Mouse (Mus musculus) MEL (cell line): ENCODE results near the gene Itga9. TPM values are rescaled to one million over a fixed set of nuclear protein-coding genes. Genes with fewer than 3 reads are reported as not detected.

Experiments
- DNase-seq: peaks from one replicate; pipeline ENCODE4 v3.0.0; 2011; ENCODE audit warnings: low read depth, low spot score
- H3K27ac ChIP-seq: 2 replicates; pipeline ENCODE4 v1.5.1; 2012; ENCODE audit warnings: low read depth, mild to moderate bottlenecking, control low read depth, low read length, moderate library complexity; ENCODE audit not compliant: control insufficient read depth
- H3K27me3 ChIP-seq, 2 experiments: fragments of 150-350 bp in 1 of 2; sonication (generic) in 1 of 2; 2 replicates each; pipeline ENCODE4 v1.6.1; 2012; ENCODE audit warnings: low read length in 2 of 2, mild to moderate bottlenecking in 2 of 2, improper control_type of control experiment in 1 of 2, moderate library complexity in 1 of 2; ENCODE audit not compliant: insufficient read depth in 2 of 2, control insufficient read depth in 1 of 2
- H3K36me3 ChIP-seq, 2 experiments: 2 replicates each; pipeline ENCODE4 v1.6.1; 2012 to 2014; ENCODE audit warnings: low read length in 2 of 2, improper control_type of control experiment in 1 of 2, inconsistent platforms in 1 of 2, mild to moderate bottlenecking in 1 of 2; ENCODE audit not compliant: insufficient read depth in 2 of 2, control insufficient read depth in 1 of 2
- H3K4me1 ChIP-seq, 2 experiments: fragments of 150-350 bp in 1 of 2; sonication (generic) in 1 of 2; 2 replicates each; pipeline ENCODE4 v1.6.1; 2012; ENCODE audit warnings: low read length in 2 of 2, improper control_type of control experiment in 1 of 2, mild to moderate bottlenecking in 1 of 2; ENCODE audit not compliant: insufficient read depth in 2 of 2, control insufficient read depth in 1 of 2
- H3K4me3 ChIP-seq, 2 experiments: fragments of 150-350 bp in 1 of 2; sonication (generic) in 1 of 2; 2 replicates each; pipeline ENCODE4 v1.5.1; 2012; ENCODE audit warnings: low read depth in 2 of 2, low read length in 2 of 2, mild to moderate bottlenecking in 2 of 2, moderate library complexity in 2 of 2, control low read depth in 1 of 2, improper control_type of control experiment in 1 of 2; ENCODE audit not compliant: control insufficient read depth in 1 of 2, insufficient read depth in 1 of 2
- H3K79me2 ChIP-seq: 2 replicates; pipeline ENCODE4 v1.6.1; 2012; ENCODE audit warnings: mild to moderate bottlenecking, low read length, moderate library complexity; ENCODE audit not compliant: control insufficient read depth, poor library complexity, insufficient read depth
- H3K9ac ChIP-seq: 2 replicates; pipeline ENCODE4 v1.6.1; 2012; ENCODE audit warnings: low read depth, mild to moderate bottlenecking, control low read depth, low read length, moderate library complexity; ENCODE audit not compliant: control insufficient read depth, poor library complexity, severe bottlenecking
- H3K9me3 ChIP-seq: fragments of 150-350 bp; sonication (generic); replicated peaks from 2 replicates; pipeline ENCODE4 v1.6.1; 2012; ENCODE audit warnings: mild to moderate bottlenecking, low read length, improper control_type of control experiment, moderate library complexity; ENCODE audit not compliant: insufficient read depth
- BHLHE40 ChIP-seq: IDR thresholded peaks from 2 replicates; pipeline ENCODE4 v1.6.1; 2012; ENCODE audit warnings: low read depth, mild to moderate bottlenecking, inconsistent platforms, low read length, improper control_type of control experiment, borderline replicate concordance
- CHD1 ChIP-seq: IDR thresholded peaks from 2 replicates; pipeline ENCODE4 v1.6.1; 2012; ENCODE audit warnings: low read depth, mild to moderate bottlenecking, inconsistent platforms, low read length, improper control_type of control experiment
- CHD2 ChIP-seq: IDR thresholded peaks from 2 replicates; pipeline ENCODE4 v1.6.1; 2011; ENCODE audit warnings: low read length, improper control_type of control experiment
- EP300 ChIP-seq, 2 experiments: IDR thresholded peaks; 2 replicates each; pipeline ENCODE4 v1.6.1; 2011; ENCODE audit warnings: improper control_type of control experiment in 2 of 2, low read length in 2 of 2, low read depth in 1 of 2, mild to moderate bottlenecking in 1 of 2
- ETS1 ChIP-seq: IDR thresholded peaks from 2 replicates; pipeline ENCODE4 v1.6.1; 2012; ENCODE audit warnings: low read depth, mild to moderate bottlenecking, inconsistent platforms, low read length, improper control_type of control experiment, moderate library complexity
- GABPA ChIP-seq: IDR thresholded peaks from 2 replicates; pipeline ENCODE4 v1.6.1; 2012; ENCODE audit warnings: low read depth, mild to moderate bottlenecking, inconsistent platforms, low read length, improper control_type of control experiment, moderate library complexity
- GATA1 ChIP-seq: IDR thresholded peaks from 2 replicates; pipeline ENCODE4 v1.6.1; 2011; ENCODE audit warnings: low read depth, low read length, improper control_type of control experiment
- JUND ChIP-seq: IDR thresholded peaks from 2 replicates; pipeline ENCODE4 v1.6.1; 2011; ENCODE audit warnings: low read depth, mild to moderate bottlenecking, improper control_type of control experiment, low read length
- MAZ ChIP-seq: IDR thresholded peaks from 2 replicates; pipeline ENCODE4 v1.6.1; 2012; ENCODE audit warnings: low read depth, mild to moderate bottlenecking, inconsistent platforms, low read length, improper control_type of control experiment
- MXI1 ChIP-seq: IDR thresholded peaks from 2 replicates; pipeline ENCODE4 v1.6.1; 2011; ENCODE audit warnings: mild to moderate bottlenecking, low read depth, low read length, improper control_type of control experiment
- MYB ChIP-seq: IDR thresholded peaks from 2 replicates; pipeline ENCODE4 v1.6.1; 2011; ENCODE audit warnings: mild to moderate bottlenecking, low read depth, low read length, improper control_type of control experiment
- POLR2AphosphoS2 ChIP-seq: IDR thresholded peaks from 2 replicates; pipeline ENCODE4 v1.6.1; 2011; ENCODE audit warnings: low read length, improper control_type of control experiment
- POLR2AphosphoS5 ChIP-seq: IDR thresholded peaks from 2 replicates; pipeline ENCODE4 v1.6.1; 2012; ENCODE audit warnings: low read depth, borderline replicate concordance, mild to moderate bottlenecking, inconsistent platforms, low read length, moderate library complexity, mixed read lengths
- SIN3A ChIP-seq: IDR thresholded peaks from 2 replicates; pipeline ENCODE4 v1.6.1; 2012; ENCODE audit warnings: low read length, improper control_type of control experiment, inconsistent platforms
- SMC3 ChIP-seq: IDR thresholded peaks from 2 replicates; pipeline ENCODE4 v1.6.1; 2011; ENCODE audit warnings: low read depth, low read length, improper control_type of control experiment
- UBTF ChIP-seq: IDR thresholded peaks from 2 replicates; pipeline ENCODE4 v1.6.1; 2012; ENCODE audit warnings: low read depth, mild to moderate bottlenecking, inconsistent platforms, low read length, improper control_type of control experiment, moderate library complexity, borderline replicate concordance; ENCODE audit not compliant: insufficient read depth
- USF1 ChIP-seq: IDR thresholded peaks from 2 replicates; pipeline ENCODE4 v1.6.1; 2014; ENCODE audit warnings: low read depth, mild to moderate bottlenecking, inconsistent platforms, low read length, improper control_type of control experiment, moderate library complexity
- USF2 ChIP-seq, 2 experiments: IDR thresholded peaks; 2 replicates each; pipeline ENCODE4 v1.6.1; 2011 to 2012; ENCODE audit warnings: improper control_type of control experiment in 2 of 2, low read length in 2 of 2, borderline replicate concordance in 1 of 2, inconsistent platforms in 1 of 2, low read depth in 1 of 2, mild to moderate bottlenecking in 1 of 2; ENCODE audit not compliant: insufficient read depth in 1 of 2
- polyA plus RNA-seq, 2 experiments: library from polyadenylated mRNA; stranded (reverse) in 1 of 2; unstranded in 1 of 2; fragments of >175 nt in 1 of 2; fragments of >200 nt in 1 of 2; gene quantifications; 2 replicates each; pipeline versions ENCODE4 v1.2.1 to v1.2.4; 2012; ENCODE audit warnings: low replicate concordance in 2 of 2, low read depth in 1 of 2; ENCODE audit not compliant: insufficient read length in 2 of 2, insufficient read depth in 1 of 2, missing spikeins in 1 of 2
- total RNA-seq: library from RNA; depleted of rRNA; stranded (reverse); fragments of 300-350 nt; gene quantifications from 2 replicates; pipeline ENCODE4 v1.2.3, GENCODE M21; 2012

Gene Itga9
- total and polyA plus RNA-seq, 3 experiments: 0.19 to 0.21 TPM; not detected in 1

GRCm38 (mm10) chr9:118822186-118822555, 215.7 kb downstream of the Itga9 start:
- H3K9ac ChIP-seq: no peak overlapping the region
- H3K27ac ChIP-seq: no peak overlapping the region
- peaks cover 1 to 3% of the 10 kb centered on the region in 2 experiments; a peak in 3 of 4 replicates for H3K27me3 ChIP-seq
- H3K9me3 ChIP-seq: no peaks in the 10 kb centered on the region
- no peak for DNase-seq
- no peak overlapping the region for H3K4me3 ChIP-seq
- TF ChIP-seq JUND: no peak
- no peak for TF ChIP-seq USF1
- 0 out of 4 replicates have a peak, but pooled peaks cover 0 to 4% of the 10 kb centered on the region in 2 experiments for H3K4me1 ChIP-seq
- H3K36me3 ChIP-seq: no peaks in the 10 kb centered on the region
- no peaks in the 10 kb centered on the region for H3K79me2 ChIP-seq

GRCm38 (mm10) chr9:118822581-118822980, 216.1 kb downstream of the Itga9 start:
- no peak overlapping the region for H3K4me3 ChIP-seq
- no peak overlapping the region for H3K9ac ChIP-seq
- H3K79me2 ChIP-seq: no peaks in the 10 kb centered on the region
- no peaks in the 10 kb centered on the region for H3K9me3 ChIP-seq
- TF ChIP-seq EP300 (IDR thresholded peaks at IDR 0.05; ENCODE audit: low read depth in 1 of 2, low read length in 2 of 2) (no peak), GABPA (no peak), POLR2AphosphoS2 (no peak), ETS1 (no peak), BHLHE40 (no peak), MYB (no peak), CHD1 (no peak)
- 0 out of 4 replicates have a peak, but pooled peaks cover 0 to 4% of the 10 kb centered on the region in 2 experiments for H3K4me1 ChIP-seq
- no peaks in the 10 kb centered on the region for H3K36me3 ChIP-seq
- peaks cover 1 to 3% of the 10 kb centered on the region in 2 experiments; a peak in 3 of 4 replicates for H3K27me3 ChIP-seq
- DNase-seq: no peak
- H3K27ac ChIP-seq: no peak overlapping the region

DNA sequence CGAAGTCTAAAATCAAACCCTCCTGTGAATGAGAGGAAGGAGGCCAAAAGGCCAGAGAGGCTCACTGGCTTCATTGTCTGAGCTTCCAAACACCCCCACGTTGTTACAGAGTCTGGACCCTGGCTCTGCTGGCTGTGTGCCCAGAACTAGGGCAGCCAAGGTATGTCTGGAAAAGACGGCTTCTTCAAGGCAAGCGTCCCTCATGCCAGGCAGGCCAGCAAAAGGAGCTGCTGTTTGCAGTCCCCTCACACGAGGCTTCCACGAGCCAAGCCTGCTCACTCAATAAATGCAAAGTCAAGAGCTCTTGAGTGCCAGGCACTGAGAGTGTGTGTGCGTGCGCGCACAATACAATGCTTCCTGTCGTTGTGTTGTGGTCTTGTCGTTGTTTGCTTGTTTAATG, 224.6 kb downstream of the Itga9 start:
- no peak overlapping the region for H3K9ac ChIP-seq
- no peak for DNase-seq
- H3K79me2 ChIP-seq: no peaks in the 10 kb centered on the region

More for the DNA sequence above, 224.6 kb downstream of the Itga9 start:
- Histone ChIP-seq H3K36me3 (no peaks in the 10 kb centered on the region), H3K27me3 (peaks cover 1 to 3% of the 10 kb centered on the region in 2 experiments; a peak in 3 of 4 replicates), H3K9me3 (no peaks in the 10 kb centered on the region), H3K4me3 (no peak overlapping the region), H3K27ac (no peak overlapping the region), H3K4me1 (no peaks in the 10 kb centered on the region)
- TF ChIP-seq USF1: no peak
- TF ChIP-seq POLR2AphosphoS2: no peak
- TF ChIP-seq GATA1: no peak
- TF ChIP-seq GABPA: no peak
- no peak for TF ChIP-seq BHLHE40
- TF ChIP-seq USF2 (IDR thresholded peaks at IDR 0.05; ENCODE audit: borderline replicate concordance in 1 of 2, insufficient read depth in 1 of 2, low read depth in 1 of 2, low read length in 2 of 2): no peak
- no peak for TF ChIP-seq SIN3A
- no peak for TF ChIP-seq SMC3
- no peak for TF ChIP-seq ETS1
- no peak for TF ChIP-seq MAZ
- TF ChIP-seq CHD2: no peak
- no peak for TF ChIP-seq POLR2AphosphoS5
- TF ChIP-seq EP300 (IDR thresholded peaks at IDR 0.05; ENCODE audit: low read depth in 1 of 2, low read length in 2 of 2): no peak
- TF ChIP-seq MXI1: no peak
- no peak for TF ChIP-seq UBTF
